Mouse (Mus musculus) natural killer cell, adult 2 months (primary cell): Measurements from ENCODE around the gene Hoxb13.

Experiments
- DNase-seq, 2 experiments: peaks; one replicate each; pipeline ENCODE4 v3.0.0; 2022; ENCODE audit warnings: low spot score in 2 of 2

Hoxb13 gene

DNA sequence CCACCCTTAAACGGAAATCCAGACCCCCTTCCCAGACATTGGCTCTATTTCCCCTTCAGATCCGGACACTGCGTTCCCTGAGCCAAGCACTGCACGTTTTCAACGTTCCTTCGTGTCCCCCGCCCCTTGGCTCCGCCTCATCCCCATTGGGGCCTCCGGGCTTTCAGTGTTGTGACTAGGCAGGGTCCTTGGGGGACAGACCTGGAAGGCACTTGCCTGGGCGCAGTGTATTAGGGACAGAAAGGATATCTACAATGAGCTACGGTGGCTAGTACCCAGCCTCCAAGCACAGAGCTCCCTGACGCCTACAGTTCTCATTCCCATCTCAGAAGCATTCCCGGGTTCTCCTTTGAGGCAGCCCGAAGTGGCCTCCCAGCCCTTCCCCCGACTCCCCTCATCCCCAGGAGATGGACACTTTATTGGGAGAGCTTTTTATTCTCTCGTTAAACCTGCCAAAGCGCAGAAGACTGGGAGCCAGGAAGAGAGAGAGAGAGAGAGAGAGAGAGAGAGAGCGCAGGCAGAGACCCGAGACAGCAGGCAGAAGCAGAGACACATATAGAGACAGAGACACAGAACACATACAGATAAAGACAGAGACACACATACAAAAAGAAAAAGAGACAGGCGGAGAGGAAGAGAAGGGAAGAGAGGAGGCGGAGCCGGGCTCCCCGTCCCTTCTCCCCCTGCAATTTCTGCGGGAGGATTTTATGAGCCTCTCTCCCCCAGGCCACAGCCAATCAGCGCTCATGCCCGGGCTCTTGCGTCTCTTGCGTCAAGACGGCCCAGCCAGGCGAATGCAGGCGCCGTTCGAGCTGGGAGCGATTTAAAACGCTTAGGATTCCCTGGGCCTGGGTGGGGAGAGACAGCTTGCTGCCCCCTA, at the start of gene Hoxb13:
Hoxb13 (plus strand) TSS at position 796 of the 880 bp plus-strand sequence.
- DNase-seq: no peak

DNA sequence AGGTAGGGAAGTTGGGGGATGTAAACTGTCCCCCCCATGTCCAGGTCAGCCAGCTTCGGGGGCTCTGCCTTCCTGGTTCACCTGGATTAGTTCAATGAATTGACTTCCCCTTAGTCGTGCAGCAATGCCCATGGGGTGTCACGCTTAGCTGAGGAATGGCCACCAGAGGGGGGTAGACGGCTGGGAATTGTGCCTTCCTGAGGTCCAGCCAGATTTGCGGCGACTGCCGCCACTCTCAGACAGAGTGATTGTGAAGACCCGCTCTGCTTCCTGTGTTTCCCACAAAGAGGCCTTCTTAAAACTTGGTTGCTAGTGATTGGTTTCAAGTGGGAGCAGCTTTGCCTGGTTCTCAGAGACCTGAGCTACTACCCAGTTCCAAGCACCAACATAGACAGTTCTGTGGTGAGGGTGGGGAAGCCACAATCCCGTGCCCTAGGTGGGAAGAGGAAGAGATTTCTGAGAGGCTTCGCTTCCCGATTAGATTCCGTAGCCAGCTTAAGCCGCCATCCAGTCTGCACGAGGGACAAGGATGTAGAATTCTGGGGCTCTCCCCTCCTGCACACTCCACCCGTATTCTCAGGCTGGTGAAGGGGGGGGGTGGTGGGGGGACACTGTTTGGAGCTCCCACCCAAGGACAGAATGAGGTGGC, 48.4 kb upstream of the Hoxb13 start:
- DNase-seq: peak; percentile 6 to 13

DNA sequence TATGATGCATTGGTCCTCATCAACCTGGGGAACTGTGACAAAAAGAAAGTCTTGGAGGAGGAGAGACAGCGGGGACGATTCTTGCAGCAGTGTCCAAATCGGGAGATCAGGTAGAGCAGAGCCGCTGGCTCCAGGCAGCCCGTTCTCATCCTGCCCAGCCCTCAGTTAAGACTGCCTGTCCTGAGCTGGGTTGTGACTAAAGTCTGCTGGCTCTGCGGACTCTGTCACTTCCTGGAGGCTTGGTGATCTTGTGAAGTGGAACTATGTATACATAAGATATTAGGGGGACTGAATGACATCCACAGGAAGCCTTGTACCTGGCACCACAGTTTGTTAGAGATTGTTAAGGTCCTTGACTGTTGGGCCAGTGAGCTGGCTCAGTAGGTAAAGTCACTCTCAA, 46.6 kb upstream of the Hoxb13 start:
- no peak for DNase-seq

DNA sequence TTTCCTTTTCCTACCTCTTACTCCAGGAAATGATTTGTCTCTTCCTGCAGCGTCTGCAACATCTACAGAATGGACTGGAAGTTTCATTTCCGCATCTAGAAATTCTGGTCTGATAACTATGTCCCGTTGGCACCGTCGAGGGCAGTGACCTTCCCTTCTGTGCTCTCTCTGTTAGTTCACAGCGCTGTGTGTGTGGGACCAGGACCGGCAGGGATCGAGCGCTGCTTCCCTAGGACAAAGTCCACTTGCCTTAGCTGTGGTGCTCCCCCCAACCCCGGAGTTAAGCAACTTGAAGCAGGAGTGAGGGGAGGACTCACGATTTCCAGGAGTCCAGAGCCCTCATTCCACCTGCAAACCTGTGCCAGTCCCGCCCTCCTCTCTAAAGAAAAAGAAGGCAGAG, 29.3 kb upstream of the Hoxb13 start:
- no peak for DNase-seq

DNA sequence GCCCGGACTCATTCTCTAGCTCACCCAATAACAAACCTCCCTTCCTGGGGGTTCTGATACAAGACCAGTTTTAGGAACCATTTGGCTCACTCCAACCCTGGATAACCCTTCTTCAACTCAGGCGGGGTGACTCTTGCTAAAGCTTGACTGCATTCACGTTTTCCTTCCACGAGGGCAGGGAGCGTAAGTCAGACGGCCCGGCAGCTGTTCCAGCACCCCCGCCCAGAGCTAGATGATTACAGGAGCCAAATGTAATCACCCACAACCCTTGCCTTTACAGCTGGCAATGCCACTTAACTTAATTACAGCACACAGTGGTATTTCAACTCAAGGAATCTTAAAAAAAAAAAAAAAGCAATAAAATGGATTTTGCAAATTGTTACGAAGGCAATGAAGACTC, 26.0 kb upstream of the Hoxb13 start:
- no peak for DNase-seq

DNA sequence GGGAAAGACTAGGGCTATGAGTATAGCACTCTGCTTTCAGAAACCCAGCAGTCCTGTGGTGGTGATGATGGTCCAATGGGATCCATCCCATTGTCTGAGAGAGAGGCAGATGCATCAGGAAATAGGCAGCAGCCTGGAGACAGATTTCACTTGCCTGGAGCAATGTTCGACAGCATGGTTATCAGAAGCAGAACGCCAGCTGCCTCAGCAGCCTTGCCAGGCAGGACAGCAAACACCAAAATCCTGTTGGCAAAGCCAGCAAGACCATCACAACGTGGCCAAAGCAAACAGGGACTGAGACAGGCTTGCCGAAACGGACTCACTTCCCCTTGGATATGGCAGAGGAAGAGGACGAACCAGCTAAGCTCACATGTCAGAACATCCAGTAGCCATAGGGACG, 25.1 kb upstream of the Hoxb13 start:
- DNase-seq: no peak

DNA sequence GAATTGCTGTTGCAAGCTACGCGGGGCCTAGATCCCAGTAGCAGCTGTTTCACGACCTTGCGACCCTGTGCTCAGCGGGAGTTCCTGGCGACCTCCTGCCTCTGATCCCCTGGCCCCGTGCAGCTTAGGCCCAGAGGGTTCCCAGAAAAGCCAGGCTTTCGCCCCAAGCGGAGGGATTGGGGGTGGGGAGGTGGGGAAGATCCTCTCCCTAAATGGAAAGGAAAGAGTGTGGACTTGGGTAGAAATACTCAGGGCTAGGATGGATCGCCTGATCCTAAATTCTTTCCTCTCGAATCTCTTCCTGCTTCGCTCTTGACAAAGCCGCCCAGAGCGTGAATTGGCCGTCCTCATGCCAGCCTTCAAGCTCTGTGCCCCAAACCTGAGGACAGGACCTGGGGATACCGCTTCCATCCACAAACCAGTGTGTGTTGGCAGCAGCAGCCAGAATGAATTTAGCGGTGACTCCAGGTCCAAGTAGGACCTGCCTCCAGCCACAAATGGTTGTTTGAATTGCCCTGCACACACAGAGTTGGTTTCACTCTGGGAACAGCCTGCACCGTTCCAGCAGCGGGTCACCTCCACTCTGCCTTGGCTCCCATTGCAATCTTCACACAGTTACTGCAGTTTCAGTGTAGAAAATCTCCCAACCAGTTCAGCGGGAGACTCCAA, 23.3 kb upstream of the Hoxb13 start:
- DNase-seq: no peak

DNA sequence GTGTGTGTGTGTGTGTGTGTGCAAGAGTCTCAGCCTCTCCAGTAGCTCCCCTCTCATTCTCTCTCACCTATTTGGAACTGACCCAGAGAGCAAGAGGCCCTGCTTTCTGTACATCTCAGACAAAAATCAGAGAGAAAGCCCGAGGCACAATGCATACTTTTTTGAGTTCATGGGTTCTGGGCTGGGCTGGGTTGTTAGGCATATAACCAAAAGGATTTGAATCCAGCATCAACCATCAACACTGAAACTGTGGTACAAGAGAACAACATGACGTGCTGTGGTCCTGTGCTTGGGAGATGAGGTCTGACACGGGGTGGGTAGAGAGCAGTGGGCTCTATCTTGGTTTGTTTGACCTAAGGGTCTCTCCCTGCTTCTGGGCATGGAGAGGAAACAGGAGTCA, 22.5 kb upstream of the Hoxb13 start:
- DNase-seq: no peak

DNA sequence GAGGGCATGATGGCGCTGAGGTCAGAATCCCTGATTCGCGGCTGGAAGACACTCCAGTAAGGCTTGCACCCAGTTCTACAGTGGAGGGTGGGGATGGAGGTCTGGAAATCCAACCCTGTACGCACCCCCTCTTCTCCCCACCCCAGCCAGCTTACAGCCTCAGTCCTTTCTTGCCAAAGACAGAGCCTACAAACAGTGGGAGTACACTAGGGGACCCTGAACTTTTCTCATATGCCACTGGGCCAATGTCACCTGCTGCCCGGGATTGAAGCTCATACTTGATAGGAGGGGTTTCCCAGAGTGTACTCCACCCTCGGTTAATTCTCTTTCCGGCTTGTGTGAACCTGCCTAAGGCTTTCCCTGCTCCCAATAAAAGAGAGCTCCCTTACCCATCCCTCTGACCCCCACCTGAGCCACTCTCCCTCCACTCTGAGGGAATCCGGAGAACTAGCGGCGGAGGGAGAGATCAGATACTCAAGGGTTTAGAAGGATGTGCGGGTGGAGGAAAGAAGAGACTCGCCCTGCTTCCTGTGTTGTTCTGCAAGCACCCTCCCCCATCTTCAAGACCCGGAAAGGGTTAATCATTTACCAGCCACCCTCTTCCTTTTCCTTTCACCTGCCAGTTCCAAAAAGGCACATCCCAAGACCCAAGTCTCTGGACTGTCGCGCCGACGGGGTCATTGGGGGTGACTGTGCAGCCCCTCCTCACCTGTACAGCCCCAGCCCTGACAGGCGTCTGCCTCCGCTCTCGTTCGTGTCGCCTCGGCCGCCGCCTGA, 21.4 kb upstream of the Hoxb13 start:
- no peak for DNase-seq

DNA sequence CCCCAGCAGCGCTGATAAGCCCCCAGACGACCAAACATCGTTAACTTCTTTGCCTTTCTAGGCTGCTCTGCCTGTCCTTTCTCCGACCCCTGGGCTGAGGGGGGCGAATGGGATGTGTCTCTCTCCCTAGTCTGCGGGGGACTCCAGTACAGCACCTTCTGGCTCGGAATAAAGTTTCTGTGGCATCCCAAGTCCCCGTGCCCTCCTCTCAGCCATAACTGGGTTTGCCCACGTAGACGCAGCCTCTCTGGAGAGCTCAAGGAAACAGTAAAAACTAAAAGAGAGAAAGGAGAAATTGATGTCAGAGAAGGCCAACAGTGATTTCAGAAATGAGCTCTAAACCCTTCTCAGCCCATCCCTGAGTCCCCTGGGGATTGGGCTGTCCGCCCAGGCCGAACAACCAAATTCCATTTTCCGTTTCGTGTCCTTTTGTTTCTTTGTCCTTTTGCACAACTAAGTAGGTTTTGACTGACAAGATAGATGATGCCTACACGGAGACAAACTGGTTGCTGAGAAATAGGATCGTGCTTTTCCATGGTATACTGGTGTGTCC, 20.8 kb upstream of the Hoxb13 start:
- no peak for DNase-seq

DNA sequence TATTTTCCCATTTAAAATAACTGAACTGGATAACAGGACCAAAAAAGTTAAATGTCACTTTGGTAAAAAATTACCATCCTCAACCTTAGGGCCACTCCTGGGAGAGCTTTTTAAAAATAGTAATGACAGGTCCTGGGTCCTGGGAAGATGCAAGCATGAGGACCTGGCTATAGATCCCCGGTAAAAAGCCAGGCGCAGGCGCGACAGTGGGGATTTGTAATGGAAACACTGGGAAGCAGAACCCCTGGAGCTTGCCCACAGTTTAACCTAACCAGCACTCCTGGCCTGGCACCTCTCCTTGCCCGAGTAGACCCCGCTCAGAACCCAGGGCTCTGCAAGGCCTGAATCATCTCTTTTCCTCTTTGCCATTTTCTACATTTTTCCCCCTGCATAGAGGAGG, 19.2 kb upstream of the Hoxb13 start:
- DNase-seq: no peak

DNA sequence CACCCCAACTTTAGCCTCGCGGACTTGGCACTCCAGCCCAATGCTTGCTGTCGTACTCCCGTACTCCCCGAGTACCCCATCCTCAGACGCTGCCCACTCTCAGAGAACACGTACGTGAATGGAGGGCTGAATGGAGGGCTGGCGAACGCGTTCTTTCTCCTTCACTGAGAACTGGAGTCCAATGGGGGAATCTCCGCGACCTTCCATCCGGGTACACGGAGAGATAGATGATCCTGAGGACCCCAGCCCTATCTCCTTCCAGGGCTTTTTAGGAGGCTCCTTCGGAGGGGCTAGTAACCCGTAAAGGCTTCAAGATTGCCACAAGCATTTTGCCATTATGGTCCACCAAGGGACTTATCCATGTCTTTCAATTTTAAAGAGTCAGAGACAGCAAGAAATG, 18.6 kb upstream of the Hoxb13 start:
- no peak for DNase-seq

DNA sequence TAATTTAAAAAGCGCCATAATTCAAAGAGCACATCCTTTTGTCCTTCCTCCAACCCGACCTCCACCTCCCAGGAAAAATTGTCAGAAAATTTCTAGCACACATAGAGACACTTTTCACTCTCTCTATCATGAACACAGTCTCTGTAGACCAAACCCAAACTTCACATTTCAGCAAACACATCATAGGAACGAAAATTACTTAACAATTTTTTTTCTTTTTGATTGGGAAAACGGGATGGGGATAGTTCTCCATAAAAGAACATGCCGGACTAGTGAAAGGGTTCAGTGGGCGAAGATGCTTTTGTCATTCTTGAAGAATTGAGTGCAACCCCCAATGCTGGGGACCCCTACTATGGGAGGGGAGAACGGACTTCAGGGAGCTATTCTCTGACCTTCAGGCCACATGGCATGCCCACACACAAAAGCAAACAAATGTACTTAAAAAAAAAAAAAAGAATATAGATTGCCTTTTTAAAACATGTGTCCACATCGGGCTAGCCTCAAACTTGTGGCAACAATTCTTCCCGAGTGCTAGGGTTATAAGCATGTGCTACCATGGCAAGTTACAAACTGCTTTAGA, 18.1 kb upstream of the Hoxb13 start:
- DNase-seq: no peak

DNA sequence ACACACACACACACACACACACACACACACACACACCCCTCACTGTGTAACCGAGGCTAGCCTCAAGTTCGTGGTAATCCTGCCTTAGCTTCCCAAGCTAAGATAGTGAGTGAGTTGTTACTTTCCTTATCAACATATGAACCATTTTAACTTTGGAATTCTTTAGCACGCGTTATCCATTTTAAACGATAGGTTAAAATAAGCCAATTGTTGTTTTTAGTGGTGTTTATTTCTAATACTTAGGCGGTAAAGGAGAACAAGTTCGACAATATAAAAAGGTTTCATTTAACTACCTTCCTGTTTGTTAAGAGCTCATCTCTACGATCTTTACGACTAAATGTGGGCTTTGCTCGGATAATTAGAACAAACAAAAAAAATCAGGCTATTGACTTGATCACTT, 17.3 kb upstream of the Hoxb13 start:
- no peak for DNase-seq

DNA sequence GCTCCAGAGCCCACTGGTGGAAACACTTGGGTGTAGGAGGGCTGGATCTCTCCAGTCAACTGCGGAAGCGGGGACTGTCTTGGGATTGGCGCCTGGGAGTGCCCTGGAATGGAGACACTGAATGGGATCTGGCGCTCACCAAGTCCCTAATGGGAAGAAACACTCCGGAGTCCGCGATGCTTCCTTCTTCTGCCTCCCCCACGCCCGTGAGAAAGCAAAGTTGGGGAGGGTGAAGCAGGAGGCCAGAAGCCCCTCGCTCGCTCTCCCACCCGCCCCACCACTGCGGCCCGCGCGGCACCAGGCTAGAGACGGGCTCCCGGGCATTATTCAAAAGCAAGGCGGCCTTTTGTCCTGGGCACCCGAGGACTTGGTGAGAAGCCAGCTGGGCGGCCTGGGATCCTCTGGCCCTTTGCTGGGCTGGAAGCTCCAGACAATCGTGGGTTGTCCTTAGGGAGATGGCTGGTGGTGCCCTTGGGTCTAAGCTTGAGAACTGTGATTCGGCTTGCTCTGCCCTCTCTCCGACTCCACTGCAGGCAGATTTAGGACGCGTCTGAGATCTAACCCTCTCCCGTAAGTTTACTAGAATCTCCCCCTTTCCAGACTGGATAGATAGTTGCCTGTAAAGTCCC, 16.5 kb upstream of the Hoxb13 start:
- no peak for DNase-seq

DNA sequence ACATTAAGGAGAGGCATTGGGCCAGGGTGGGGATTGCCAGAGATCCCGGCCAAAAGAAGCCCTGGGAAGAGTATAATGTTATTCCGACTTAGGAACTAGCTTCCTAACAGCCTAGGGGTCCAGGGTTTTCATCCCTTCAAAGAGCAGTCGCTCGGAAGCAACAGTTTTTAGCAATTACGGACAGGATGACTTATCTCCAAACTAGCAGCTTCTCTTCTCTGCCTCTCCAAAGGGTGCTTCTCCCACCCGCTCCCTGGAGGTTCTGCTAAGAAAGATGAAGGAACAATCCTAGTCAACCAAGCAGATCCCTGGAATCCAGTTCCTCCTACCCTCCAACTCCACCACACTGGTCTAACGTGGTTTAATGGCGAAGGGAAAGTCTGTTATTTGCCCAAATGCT, 15.8 kb upstream of the Hoxb13 start:
- DNase-seq: no peak

DNA sequence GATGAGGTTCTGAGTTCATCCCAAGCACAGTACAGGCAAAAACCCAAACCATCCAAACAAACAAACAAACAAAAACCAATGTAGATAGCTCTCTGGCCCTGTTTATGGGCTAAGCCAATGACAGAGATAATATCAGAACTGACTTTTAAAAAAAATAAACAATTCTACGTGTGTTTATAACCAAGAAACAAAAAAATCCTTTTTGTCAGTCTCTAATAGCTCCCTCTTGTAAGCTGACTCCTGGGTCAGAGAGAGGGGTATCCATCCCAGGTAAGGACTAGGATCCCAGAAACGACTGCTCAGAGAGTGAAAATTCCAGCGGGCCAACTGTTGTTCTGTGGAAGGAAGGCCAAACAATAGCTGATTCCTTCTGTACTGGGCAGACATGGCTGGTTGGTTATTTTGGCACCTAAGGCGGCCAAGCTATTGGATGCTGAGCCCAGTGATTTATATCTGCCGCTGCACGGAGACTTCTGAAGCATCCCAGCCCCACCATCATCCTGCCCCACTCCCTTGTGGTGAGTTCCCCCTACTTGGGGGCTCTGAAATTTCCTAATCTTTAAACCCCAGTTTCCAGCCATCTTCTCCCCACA, 15.1 kb upstream of the Hoxb13 start:
- no peak for DNase-seq

DNA sequence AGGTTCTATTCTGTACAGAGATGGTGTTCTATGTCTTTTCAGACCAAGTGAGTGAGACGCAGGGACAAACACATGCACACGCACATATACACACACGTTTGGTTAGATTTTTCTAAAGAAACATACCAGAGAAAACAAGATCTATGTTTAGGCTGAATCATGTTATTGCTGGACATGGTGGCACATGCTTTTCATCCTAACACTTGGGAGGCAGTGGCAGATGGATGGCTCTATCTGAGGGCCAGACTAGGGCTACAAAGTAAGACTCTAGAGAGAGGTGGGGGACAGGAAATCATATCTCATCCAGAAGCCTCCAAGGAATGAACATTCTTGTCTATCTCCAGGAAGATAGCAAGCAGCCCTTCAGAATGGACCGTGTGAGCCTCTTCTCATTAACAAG, 13.1 kb upstream of the Hoxb13 start:
- DNase-seq: no peak

DNA sequence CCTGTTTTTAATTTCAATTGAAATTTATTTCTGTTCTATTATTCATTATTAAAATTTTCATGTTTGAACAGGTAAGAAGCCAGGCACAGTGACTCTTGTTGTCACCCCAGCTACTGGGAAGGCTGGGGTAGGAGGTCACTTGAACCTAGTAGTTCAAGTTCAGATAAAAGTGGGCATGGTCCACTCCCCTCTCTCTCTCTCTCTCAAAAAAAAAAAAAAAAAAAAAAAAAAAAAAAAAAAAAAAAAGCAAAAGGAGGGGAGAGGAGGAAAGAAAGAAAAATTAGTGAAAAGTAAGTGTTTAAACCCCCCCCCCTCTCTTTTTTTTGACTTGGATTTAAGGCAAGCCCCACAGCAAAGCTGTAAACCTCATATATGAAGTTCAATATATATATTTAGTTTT, 9.9 kb upstream of the Hoxb13 start:
- DNase-seq: no peak

DNA sequence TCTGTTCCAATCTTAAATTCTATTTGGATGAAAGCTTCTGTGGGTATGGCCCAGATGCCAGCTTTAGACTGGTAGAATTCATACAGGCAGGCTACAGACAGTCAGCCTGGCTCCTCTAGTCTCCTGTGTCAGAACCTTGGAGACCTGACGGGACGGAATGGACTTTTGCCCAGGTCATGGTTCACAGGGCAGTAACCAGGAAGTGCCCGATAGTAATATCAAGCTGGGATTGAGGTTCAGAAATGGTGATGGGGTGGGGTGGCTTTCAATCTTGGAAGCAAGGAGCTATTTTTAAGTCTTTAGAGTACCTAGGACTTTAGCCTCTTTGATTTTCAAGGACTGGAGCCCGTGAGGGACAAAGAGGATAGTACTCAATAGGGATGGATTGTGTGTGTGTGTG, 6.8 kb upstream of the Hoxb13 start:
- DNase-seq: no peak
